Mouse (Mus musculus): Measurements from ENCODE around the gene Cldn8. TPM values are rescaled to one million over a fixed set of nuclear protein-coding genes. Genes with fewer than 3 reads are reported as not detected.

Gene Cldn8
- total and polyA plus RNA-seq, 2 experiments from 2014 or later: not detected

DNA sequence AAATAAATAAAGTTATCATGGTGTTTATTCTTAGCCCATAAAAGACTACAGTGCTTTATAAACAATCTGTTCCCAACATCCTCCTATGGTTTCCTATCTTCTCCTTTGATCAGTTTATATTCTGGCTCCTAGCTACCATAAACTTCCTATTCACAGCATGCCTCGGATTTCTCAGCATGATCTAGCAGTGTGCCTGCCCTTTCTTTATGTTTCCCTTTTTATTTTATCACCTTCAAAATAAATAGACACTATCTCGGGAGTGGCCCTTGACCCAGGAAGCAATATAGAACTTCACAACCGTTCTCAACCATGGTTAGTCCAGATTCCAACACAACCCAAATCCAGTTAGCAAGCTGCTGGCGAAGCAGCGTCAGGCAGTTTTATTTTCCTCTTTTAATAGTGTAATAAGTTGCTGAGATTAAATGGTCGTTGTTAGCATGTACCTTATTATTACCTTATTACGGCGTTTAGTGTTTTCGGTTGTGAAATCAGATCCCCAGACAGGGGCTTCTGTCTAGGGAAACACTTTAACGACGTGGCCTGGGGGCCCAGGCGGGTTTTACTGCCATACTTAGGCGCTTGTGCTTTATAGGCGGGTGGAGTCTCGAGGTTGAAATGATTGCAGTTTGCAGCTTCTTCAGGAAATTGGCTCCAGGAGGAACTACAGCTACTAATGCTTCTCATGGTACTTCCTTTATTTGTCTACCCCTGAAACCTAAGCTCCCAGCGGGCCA lies 36.7 kb upstream of the Cldn8 start:
- H3K4me1 ChIP-seq (ENCODE audit: insufficient read depth, low read length): no peaks in the 10 kb centered on the region
- no peak overlapping the region for H3K4me2 ChIP-seq (ENCODE audit: low read depth, low read length)
- WGBS: 71% methylated on average over 16 of the region's 16 CpGs
- no peak overlapping the region for H3K4me3 ChIP-seq (ENCODE audit: low read length)
- no peaks in the 10 kb centered on the region for H3K27me3 ChIP-seq (ENCODE audit: insufficient read depth, low read length)
- no peak for TF ChIP-seq CTCF (IDR thresholded peaks at IDR 0.05; ENCODE audit: low read depth)
- H3K36me3 ChIP-seq (ENCODE audit: insufficient read depth, low read length): no peaks in the 10 kb centered on the region
- no peak overlapping the region for H3K9ac ChIP-seq (replicated peaks; ENCODE audit: low read length)
- H3K27ac ChIP-seq: no peak overlapping the region
- DNase-seq (ENCODE audit: low spot score): no peak
- ATAC-seq: no peak
- H3K9me3 ChIP-seq (ENCODE audit: low read length): no peaks in the 10 kb centered on the region

GRCm38 (mm10) chr16:88592758-88593157 lies 29.8 kb upstream of the Cldn8 start:
- no peak overlapping the region for H3K4me3 ChIP-seq (ENCODE audit: low read length)
- TF ChIP-seq CTCF (IDR thresholded peaks at IDR 0.05; ENCODE audit: low read depth): peak; percentile 40

GRCm38 (mm10) chr16:88583338-88583737 lies 20.4 kb upstream of the Cldn8 start:
- H3K27me3 ChIP-seq (ENCODE audit: insufficient read depth, low read length): no peaks in the 10 kb centered on the region
- no peak overlapping the region for H3K9ac ChIP-seq (replicated peaks; ENCODE audit: low read length)
- DNase-seq (ENCODE audit: low spot score) (no peak), ATAC-seq (no peak)
- H3K4me3 ChIP-seq (ENCODE audit: low read length): no peak overlapping the region
- no peaks in the 10 kb centered on the region for H3K9me3 ChIP-seq (ENCODE audit: low read length)
- TF ChIP-seq CTCF (IDR thresholded peaks at IDR 0.05; ENCODE audit: low read depth): no peak
- H3K4me2 ChIP-seq (ENCODE audit: low read depth, low read length): no peak overlapping the region
- 92% methylated on average over 9 of the region's 9 CpGs for WGBS
- no peak overlapping the region for H3K27ac ChIP-seq
- no peaks in the 10 kb centered on the region for H3K4me1 ChIP-seq (ENCODE audit: insufficient read depth, low read length)
- no peaks in the 10 kb centered on the region for H3K36me3 ChIP-seq (ENCODE audit: insufficient read depth, low read length)

More at GRCm38 (mm10) chr16:88592758-88593157, 29.8 kb upstream of the Cldn8 start:
- H3K9me3 ChIP-seq (ENCODE audit: low read length): no peaks in the 10 kb centered on the region
- H3K27me3 ChIP-seq (ENCODE audit: insufficient read depth, low read length): no peaks in the 10 kb centered on the region
- H3K4me1 ChIP-seq (ENCODE audit: insufficient read depth, low read length): no peaks in the 10 kb centered on the region
- ATAC-seq (no peak), DNase-seq (ENCODE audit: low spot score) (no peak)
- no peak overlapping the region for H3K9ac ChIP-seq (replicated peaks; ENCODE audit: low read length)
- H3K4me2 ChIP-seq (ENCODE audit: low read depth, low read length): no peak overlapping the region
- H3K36me3 ChIP-seq (ENCODE audit: insufficient read depth, low read length): no peaks in the 10 kb centered on the region
- H3K27ac ChIP-seq: no peak overlapping the region

DNA sequence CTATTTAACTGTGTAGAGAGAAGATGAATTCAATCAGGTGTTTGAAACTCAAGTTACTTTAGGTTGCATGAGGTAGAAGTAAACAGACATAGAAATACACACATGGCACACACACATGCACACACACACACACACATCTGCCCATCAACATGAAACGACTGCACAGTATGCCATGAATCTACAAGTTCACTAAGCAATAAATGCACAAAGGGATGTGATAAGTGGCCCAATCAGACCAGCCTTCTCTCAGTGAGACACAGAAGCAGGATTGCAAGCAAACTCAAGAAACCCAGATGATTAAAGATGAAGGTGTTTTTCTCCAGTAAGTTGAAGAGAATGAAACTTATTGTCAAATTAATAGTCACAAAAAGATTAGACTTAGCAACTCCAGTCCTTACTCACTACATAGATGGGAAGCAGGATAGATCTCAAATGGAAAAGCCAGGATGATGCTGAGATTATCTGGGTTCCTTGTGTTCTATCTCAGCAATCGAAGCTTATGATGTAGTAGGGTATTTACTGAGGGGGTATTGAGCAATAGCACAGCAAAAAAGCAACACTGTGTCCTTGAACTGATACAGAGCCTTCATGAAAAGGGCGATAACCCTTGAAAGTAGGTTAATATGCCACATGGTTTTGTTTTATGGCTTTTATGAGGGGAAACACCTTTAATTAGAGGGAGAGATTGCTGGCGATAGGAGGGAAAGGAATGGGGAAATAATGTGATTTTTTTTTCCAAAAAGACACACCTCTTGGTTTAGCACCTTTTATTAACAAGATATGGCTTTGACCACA lies 13.1 kb upstream of the Cldn8 start:
- H3K27me3 ChIP-seq (ENCODE audit: insufficient read depth, low read length): no peaks in the 10 kb centered on the region
- ATAC-seq (no peak), DNase-seq (ENCODE audit: low spot score) (no peak)
- no peaks in the 10 kb centered on the region for H3K9me3 ChIP-seq (ENCODE audit: low read length)
- no peak overlapping the region for H3K9ac ChIP-seq (replicated peaks; ENCODE audit: low read length)
- H3K4me1 ChIP-seq (ENCODE audit: insufficient read depth, low read length): no peaks in the 10 kb centered on the region
- 87% methylated on average over 4 of the region's 4 CpGs for WGBS
- H3K4me3 ChIP-seq (ENCODE audit: low read length): no peak overlapping the region
- no peaks in the 10 kb centered on the region for H3K36me3 ChIP-seq (ENCODE audit: insufficient read depth, low read length)
- TF ChIP-seq CTCF (IDR thresholded peaks at IDR 0.05; ENCODE audit: low read depth): no peak
- no peak overlapping the region for H3K4me2 ChIP-seq (ENCODE audit: low read depth, low read length)
- no peak overlapping the region for H3K27ac ChIP-seq

GRCm38 (mm10) chr16:88572904-88573404 lies 10.0 kb upstream of the Cldn8 start:
- Histone ChIP-seq H3K4me2 (ENCODE audit: low read depth, low read length) (no peak overlapping the region), H3K4me3 (ENCODE audit: low read length) (no peak overlapping the region), H3K9ac (replicated peaks; ENCODE audit: low read length) (no peak overlapping the region), H3K27ac (no peak overlapping the region), H3K9me3 (ENCODE audit: low read length) (no peaks in the 10 kb centered on the region), H3K4me1 (ENCODE audit: insufficient read depth, low read length) (no peaks in the 10 kb centered on the region), H3K27me3 (ENCODE audit: insufficient read depth, low read length) (no peaks in the 10 kb centered on the region), H3K36me3 (ENCODE audit: insufficient read depth, low read length) (no peaks in the 10 kb centered on the region)
- TF ChIP-seq CTCF (IDR thresholded peaks at IDR 0.05; ENCODE audit: low read depth): no peak
- no peak for DNase-seq (ENCODE audit: low spot score)
- WGBS: 89% methylated on average over 5 of the region's 5 CpGs
- no peak for ATAC-seq

DNA sequence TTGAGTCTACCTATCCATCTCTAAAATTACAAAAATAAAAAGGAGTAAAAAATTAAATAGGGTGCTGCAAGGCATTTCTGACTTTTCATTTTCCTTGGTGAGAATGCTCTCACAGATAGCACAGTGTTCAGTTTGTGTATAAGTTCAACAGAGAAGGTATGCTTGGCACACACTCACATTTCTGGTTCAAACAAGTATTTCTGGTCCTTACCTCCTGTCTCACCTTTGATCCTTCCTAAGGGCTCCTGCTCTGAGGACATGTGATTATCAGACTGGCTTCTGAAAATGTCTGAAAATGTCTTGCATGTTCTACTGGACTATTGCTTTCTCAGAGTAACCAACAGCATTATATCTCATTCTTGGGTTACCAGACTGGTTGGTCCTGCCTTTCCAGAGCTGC lies 7.2 kb upstream of the Cldn8 start:
- Histone ChIP-seq H3K9me3 (ENCODE audit: low read length) (no peaks in the 10 kb centered on the region), H3K36me3 (ENCODE audit: insufficient read depth, low read length) (no peaks in the 10 kb centered on the region), H3K4me2 (ENCODE audit: low read depth, low read length) (no peak overlapping the region), H3K4me1 (ENCODE audit: insufficient read depth, low read length) (no peaks in the 10 kb centered on the region), H3K4me3 (ENCODE audit: low read length) (no peak overlapping the region), H3K9ac (replicated peaks; ENCODE audit: low read length) (no peak overlapping the region), H3K27me3 (ENCODE audit: insufficient read depth, low read length) (no peaks in the 10 kb centered on the region), H3K27ac (no peak overlapping the region)
- no peak for ATAC-seq
- TF ChIP-seq CTCF (IDR thresholded peaks at IDR 0.05; ENCODE audit: low read depth): no peak
- no peak for DNase-seq (ENCODE audit: low spot score)

DNA sequence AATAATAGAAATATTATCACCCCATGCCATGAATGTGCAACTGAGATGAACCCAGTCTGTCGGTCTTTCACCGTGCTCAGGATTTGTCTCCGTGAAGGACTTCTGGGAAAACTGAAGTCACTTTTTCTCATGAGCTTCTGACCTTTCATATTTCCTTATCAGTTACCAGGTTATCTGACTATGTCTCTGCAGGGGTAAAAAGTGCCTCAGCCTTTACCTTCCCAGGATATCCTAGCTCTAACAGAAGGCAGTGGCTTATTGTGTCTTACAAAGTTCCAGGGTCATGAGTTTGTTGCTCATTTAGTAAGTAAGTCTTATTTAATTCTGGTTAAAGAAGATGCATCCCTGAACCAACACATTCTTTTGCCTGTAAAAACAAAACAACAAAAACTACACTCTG lies 6.7 kb upstream of the Cldn8 start:
- DNase-seq (ENCODE audit: low spot score): no peak
- Histone ChIP-seq H3K27ac (no peak overlapping the region), H3K4me2 (ENCODE audit: low read depth, low read length) (no peak overlapping the region), H3K9me3 (ENCODE audit: low read length) (no peaks in the 10 kb centered on the region), H3K27me3 (ENCODE audit: insufficient read depth, low read length) (no peaks in the 10 kb centered on the region), H3K36me3 (ENCODE audit: insufficient read depth, low read length) (no peaks in the 10 kb centered on the region), H3K4me1 (ENCODE audit: insufficient read depth, low read length) (no peaks in the 10 kb centered on the region), H3K4me3 (ENCODE audit: low read length) (no peak overlapping the region), H3K9ac (replicated peaks; ENCODE audit: low read length) (no peak overlapping the region)
- WGBS: 93% methylated on average over 3 of the region's 3 CpGs
- no peak for TF ChIP-seq CTCF (IDR thresholded peaks at IDR 0.05; ENCODE audit: low read depth)
- ATAC-seq: no peak

Measured in hindbrain, postnatal 0 days (tissue).